Mouse (Mus musculus) brain, adult 2 months (tissue): Measurements from ENCODE around the gene Csad.
"Not testable (repeated sequence)": the region's sequence is repeated elsewhere in the genome, so short reads cannot be mapped to it uniquely, and the experiment has no call there.

Experiments used
- DNase-seq: peaks from one replicate; pipeline ENCODE4 v3.0.0; 2011; ENCODE audit warnings: low read depth, low spot score

Gene Csad

GRCm38 (mm10) chr15:102165468-102166100 lies 38.9 kb downstream of the Csad start:
- DNase-seq: peak; percentile 8

GRCm38 (mm10) chr15:102163900-102164693 lies 40.4 kb downstream of the Csad start:
- no peak for DNase-seq

- no peak for DNase-seq
These were observed 44.0 kb downstream of the Csad start for GRCm38 (mm10) chr15:102160415-102161060.

- DNase-seq: peak; percentile 25
These were observed 47.7 kb downstream of the Csad start for GRCm38 (mm10) chr15:102156836-102157235.

- DNase-seq: not testable (repeated sequence)
These were observed 49.5 kb downstream of the Csad start for GRCm38 (mm10) chr15:102155006-102155405.

- no peak for DNase-seq
These were observed 51.9 kb downstream of the Csad start for GRCm38 (mm10) chr15:102152646-102153045.

GRCm38 (mm10) chr15:102150301-102151135 lies 54.0 kb downstream of the Csad start, which contains the start of gene Soat2:
Soat2 (plus strand) TSS chr15:102150526.
- DNase-seq: peak; percentile 24

- no peak for DNase-seq
These were observed 55.0 kb downstream of the Csad start for GRCm38 (mm10) chr15:102149561-102149960.

- DNase-seq: no peak
These were observed 56.7 kb downstream of the Csad start for GRCm38 (mm10) chr15:102147674-102148402.

GRCm38 (mm10) chr15:102146882-102147281 lies 57.6 kb downstream of the Csad start:
- peak; percentile 71 for DNase-seq

- DNase-seq: no peak
These were observed 58.4 kb downstream of the Csad start for GRCm38 (mm10) chr15:102146089-102146488.

- DNase-seq: peak; percentile 91
These were observed 59.2 kb downstream of the Csad start for GRCm38 (mm10) chr15:102145330-102145729.

GRCm38 (mm10) chr15:102144726-102145125 lies 59.8 kb downstream of the Csad start:
- DNase-seq: no peak

GRCm38 (mm10) chr15:102144274-102144711 lies 60.2 kb downstream of the Csad start, which contains the start of gene Igfbp6:
Igfbp6 (plus strand) TSS chr15:102144362.
- DNase-seq: peak; percentile 34

- peak; percentile 73 for DNase-seq
These were observed 61.3 kb downstream of the Csad start for GRCm38 (mm10) chr15:102142914-102143912.

- no peak for DNase-seq
These were observed 63.4 kb downstream of the Csad start for GRCm38 (mm10) chr15:102141120-102141519.

- DNase-seq: peak; percentile 99
These were observed 68.3 kb downstream of the Csad start, which contains the start of gene Spryd3 for GRCm38 (mm10) chr15:102136129-102136758. Spryd3 (minus strand) TSS chr15:102136234.

GRCm38 (mm10) chr15:102135522-102136128 lies 68.9 kb downstream of the Csad start:
- peak; percentile 24 for DNase-seq
